Mouse (Mus musculus) spleen, postnatal 10 days (tissue): ENCODE measurements around the gene Spint4.
"Not testable (repeated sequence)": the region's sequence is repeated elsewhere in the genome, so short reads cannot be mapped to it uniquely, and the experiment has no call there.

Experiments used
- DNase-seq, 2 experiments: peaks; one replicate each; pipeline ENCODE4 v3.0.0; 2021 to 2022; ENCODE audit warnings: low spot score in 2 of 2

Gene Spint4

DNA sequence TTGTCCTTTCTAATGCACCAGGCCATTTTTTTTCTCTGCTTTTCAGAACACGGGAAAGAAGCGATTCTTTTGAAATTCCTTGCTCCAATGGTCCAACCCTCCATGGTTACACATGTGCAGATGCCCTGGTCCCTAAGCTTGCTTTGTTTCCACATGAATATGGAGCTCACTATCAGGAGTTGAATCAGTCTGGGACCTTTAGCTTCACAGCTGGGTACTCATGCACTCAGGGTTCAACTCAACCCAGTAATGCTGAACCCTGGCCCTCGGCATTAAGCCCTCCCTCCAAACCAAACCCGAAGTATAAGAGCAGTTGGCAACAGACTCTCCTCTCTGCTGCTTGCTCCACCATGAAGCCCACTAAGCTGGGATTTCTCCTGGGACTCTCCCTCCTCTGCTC, at the start of gene Spint4:
Spint4 (plus strand) TSS at position 301 of the 400 bp plus-strand sequence.
- DNase-seq = no peak

- DNase-seq = peak; percentile 35 to 71
Measured at GRCm38 (mm10) chr2:164655858-164656257, 42.4 kb upstream of the Spint4 start, which contains the start of gene Wfdc10. Gene Wfdc10, plus strand, starts transcription at chr2:164656046.

GRCm38 (mm10) chr2:164656483-164656882, 41.8 kb upstream of the Spint4 start, which contains the start of gene Wfdc9:
Gene Wfdc9, minus strand, starts transcription at chr2:164656583.
- no peak for DNase-seq

DNA sequence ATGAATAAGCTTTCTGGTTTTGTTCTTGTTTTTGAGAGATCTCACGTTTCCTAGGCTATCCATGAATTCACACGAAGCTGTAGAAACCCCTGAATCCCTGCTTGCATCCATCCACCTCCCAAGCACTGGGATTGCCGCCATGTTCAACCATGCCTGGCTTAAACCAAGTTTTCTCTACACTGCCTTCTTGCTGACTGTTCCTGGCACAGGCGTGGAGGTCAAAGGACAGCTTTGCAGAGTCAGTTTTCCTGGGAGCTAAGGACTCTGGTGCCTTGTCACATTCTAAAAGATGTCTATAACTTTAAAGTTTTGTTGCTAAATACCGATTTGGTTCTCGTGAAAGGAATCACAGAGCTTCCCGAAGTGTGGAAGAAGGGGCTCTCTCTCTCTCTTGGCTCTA, 33.5 kb upstream of the Spint4 start:
- DNase-seq = no peak

DNA sequence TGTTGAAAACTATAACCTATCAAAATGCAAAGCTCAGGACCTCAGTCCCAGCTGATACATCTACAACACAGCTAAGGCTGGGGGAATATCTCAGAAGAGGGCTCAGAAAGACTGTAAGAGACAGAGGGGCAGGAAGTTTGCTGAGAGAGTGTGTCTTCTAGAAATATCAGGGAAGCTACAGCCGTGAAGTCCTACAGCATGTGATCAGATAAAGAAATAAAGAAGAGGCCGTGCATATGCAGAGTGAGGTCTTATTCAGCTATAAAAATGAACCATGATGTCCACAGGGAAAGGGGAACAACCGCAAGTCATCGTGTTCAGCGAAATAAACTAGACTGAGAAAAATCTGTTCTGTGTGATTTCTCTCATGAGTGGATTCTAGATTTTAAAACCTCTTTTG, 28.0 kb upstream of the Spint4 start:
- no peak for DNase-seq

DNA sequence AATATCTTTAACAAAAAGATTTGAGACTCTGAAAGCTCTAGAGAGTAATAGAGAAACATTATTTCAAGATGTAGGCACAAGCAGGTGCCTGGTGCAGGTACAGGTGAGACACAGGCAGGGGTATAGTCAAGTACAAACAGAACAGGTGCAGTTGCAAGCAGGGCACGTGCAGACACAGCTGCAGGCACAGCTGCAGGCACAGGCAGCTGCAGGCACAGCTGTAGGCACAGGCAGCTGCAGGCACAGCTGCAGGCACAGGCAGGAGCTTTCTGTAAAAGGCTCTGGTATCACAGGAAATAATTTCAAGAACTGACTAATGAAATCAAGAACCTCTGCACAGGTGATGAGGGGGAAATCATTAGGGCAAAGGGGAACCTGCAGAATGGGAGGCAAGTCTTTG, 27.4 kb upstream of the Spint4 start:
- no peak for DNase-seq

DNA sequence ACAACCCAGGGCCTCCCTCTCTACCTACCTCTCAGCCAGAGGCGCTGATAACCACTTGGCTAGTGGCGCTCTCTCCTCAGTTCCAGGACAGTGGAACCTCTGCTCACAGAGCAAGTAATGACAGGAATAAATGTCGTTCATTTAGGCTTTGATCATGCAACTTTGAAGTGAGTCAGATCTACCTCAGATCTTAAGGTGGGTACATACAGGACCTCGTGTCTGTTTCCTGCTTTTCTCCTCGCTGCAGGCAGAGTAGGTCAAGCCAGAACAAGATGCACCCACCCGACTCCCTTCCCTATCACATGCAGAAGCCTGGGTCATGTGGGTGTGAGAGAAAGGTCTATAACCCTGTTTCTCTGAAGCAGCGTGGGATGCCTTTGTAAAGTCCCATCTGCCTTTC, 24.3 kb upstream of the Spint4 start, which contains the start of gene Wfdc11:
Wfdc11 (minus strand) TSS at position 101 of the 400 bp plus-strand sequence.
- DNase-seq = no peak

GRCm38 (mm10) chr2:164676103-164676502, 22.2 kb upstream of the Spint4 start:
- no peak for DNase-seq

- DNase-seq = no peak
Measured at GRCm38 (mm10) chr2:164676916-164677685, 21.2 kb upstream of the Spint4 start.

- peak; percentile 64 to 87 for DNase-seq
Measured at GRCm38 (mm10) chr2:164678848-164679625, 19.3 kb upstream of the Spint4 start.

DNA sequence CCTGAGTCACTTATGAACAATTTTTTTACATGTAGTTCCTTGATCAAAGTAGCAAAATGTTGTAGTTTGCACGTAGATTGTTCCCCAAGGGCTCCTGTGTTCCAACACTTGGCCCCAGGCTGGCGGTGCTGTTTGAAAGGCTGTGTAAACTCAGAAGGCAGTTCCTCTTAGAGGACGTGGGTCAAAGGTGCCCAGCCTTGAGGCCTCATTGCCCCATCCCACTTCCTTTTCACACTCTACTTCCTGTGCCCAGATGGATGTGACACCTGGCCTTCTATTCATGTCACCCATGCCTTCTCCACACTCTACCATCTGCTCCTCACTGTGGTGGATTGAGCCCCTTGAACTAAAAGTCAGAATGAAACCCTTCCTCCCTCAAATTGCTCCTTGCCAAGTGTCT, 18.4 kb upstream of the Spint4 start:
- DNase-seq = peak in 1 of 2 experiments; percentile 23

DNA sequence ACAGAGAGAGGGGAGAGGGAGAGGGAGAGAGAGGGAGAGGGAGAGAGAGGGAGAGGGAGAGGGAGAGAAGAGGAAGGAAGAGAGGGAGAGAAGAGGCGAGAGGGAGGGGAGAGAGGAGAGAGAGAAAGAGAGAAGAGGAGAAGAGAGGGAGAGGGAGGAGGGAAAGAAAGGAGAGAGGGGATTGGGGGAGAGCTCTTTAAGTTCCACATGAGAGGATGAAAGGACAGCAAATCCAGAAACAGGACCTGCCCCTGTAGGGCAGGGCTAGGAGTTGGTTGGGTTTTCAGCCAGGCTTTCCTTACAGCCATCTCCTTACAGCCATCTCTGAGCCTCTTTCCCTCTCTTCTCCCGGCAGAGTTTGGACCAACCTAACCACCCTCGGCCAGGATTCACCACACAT, 13.5 kb upstream of the Spint4 start, which contains the start of gene Wfdc13:
Wfdc13 (plus strand) TSS at position 301 of the 400 bp plus-strand sequence.
- no peak for DNase-seq

- DNase-seq = no peak
Measured at GRCm38 (mm10) chr2:164700959-164701358, 2.7 kb downstream of the Spint4 start.

DNA sequence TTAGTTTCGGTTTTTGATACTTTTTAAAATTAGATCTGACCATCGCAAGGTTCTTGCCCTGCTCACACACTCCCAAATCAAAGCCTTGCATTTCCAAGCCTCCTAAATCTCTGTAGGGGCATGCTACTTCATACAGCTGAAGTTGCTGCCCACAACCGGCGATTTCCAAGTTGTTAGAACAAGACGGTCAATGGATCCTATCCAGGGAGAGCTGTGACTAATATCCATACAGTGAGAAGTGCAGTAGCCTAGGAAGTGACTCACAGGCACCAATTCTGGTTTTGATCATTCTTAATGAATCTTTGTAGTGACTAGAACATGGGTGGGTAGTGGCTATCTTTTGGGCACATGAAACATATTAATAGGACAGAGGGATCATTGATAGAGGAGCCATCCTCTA, 3.5 kb downstream of the Spint4 start:
- no peak for DNase-seq

- no peak for DNase-seq
Measured at GRCm38 (mm10) chr2:164704235-164704634, 5.9 kb downstream of the Spint4 start.

DNA sequence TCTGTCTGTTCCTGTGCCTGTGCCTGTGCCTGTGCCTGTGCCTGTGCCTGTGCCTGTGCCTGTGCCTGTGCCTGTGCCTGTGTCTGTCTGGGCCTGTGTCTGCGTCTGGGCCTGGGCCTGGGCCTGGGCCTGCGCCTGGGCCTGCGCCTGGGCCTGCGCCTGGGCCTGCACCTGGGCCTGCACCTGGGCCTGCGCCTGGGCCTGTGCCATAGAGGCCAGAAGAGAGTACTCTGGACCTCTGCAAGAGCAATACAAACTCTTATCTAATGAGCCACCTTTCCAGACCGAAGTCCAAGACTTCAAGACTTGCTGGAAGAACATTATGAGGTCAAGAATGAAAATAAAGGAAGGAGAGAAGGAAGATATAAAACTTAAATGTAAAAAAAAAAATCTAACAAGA, 7.0 kb downstream of the Spint4 start:
- DNase-seq = no peak

DNA sequence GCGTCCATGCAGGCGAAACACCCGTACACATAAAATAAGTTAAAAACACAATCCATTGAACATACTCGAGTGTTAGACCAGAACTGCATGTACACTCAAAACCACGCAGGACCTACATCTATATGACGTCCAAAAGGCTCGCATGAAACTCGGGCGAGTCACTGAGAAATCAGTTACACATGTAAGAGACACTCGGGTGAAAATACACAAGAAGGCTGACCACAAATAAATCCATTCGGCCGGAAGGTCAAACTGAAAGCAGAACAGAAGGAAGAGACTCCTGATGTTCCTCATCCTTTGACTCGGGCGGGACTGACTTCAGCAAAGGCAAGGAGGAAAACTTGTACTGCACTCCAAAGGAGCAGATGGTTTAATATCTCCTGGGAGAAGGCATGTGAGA, 7.7 kb downstream of the Spint4 start:
- DNase-seq = no peak

GRCm38 (mm10) chr2:164715005-164715404, 16.7 kb downstream of the Spint4 start, which contains the start of gene Spint5:
Gene Spint5, plus strand, starts transcription at chr2:164715305.
- no peak for DNase-seq

DNA sequence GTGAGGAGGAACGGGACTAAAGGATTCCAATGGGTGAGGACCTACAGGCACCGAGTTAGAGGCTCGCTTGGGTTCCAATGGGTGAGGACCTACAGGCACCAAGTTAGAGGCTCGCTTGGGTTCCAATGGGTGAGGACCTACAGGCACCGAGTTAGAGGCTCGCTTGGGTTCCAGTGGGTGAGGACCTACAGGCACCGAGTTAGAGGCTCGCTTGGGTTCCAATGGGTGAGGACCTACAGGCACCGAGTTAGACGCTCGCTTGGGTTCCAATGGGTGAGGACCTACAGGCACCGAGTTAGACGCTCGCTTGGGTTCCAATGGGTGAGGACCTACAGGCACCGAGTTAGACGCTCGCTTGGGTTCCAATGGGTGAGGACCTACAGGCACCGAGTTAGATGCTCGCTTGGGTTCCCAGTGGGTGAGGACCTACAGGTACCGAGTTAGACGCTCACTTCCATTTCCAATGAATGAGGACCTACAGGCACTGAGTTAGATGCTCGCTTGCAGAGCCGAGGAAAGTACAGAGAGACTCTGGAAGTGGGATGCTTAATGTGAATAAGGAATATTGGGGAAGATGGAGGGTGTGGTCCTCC, 18.0 kb downstream of the Spint4 start:
- DNase-seq = not testable (repeated sequence)

- DNase-seq = no peak
Measured at GRCm38 (mm10) chr2:164723276-164723675, 25.0 kb downstream of the Spint4 start.

DNA sequence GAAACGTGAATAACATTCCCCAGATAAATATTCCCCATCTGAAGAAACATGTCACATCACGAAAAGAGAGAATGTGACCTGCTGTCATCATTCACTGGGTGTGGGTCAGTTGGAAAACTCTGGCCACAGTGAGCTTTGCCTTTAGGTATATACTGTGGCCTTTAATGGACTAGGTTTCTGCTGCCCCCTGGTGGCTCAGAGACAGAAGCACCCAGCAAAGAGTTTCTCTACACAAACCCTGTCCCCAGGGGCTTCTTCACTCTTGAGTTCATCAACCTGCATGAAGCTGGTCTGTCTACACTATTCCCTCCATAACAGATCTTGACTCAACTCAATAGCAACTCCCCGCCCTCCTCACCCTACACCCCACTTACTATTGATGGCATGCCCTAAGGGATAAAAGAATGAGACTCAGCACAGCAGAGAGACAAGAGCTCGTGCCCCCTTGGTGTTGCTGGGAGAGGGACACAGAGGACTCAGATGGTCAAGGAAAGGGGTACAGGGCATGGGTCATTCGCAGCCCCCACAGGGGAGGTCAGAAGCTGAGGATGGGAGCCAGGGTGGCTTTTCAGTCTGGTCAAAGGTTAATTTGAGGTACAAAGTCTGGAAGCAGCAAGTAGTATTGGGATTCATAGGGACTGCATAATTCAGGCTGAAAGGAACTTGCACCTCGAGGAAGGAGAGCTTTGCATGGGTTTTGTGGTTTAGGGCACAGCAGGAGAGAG, 27.8 kb downstream of the Spint4 start:
- DNase-seq = peak; percentile 68 to 85

DNA sequence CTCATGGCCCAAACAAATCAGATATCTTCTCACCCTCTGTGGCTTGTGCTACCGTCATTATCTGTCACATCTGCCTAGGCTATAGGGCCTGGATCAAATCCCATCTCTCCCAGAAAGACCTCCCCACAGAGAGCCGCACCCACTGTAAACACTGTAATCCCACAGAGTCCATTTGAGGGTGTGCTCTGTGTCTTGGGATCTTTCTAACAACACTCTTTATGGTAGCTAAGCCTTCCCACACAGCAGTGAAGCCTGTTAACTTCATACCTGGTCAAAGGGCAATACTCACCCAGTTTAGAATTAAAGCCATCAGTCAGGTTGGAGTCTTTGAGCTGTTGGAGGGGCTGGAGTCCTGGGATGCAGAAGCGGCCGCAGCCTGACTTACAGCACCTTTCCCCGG, 33.4 kb downstream of the Spint4 start:
- no peak for DNase-seq
